Comparison of ENCODE assay signal across 26 mouse cellular contexts in the genomic region with DNA sequence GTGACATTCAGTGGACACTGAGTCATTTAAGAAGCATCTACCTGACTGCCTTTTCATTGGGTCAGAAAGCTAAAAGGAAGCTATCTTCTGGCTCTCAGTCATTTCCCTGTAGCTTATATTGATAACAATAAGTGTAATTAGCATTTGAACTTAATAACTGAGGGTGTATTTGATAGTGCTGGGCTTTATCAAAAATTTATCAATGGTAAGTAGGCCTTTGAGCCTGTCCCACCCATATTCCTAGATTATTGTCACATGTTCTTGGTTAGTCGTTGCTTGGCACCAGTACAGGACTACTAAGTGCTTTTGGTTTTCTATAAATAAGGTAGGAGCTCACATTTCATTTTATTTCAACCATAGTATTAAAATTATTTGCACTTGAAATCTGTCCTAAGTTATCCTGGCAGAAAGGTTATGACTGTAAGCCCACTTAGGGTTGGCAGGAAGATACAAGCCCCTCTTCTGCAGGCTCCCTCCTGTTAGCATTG. TPM values are rescaled to one million over a fixed set of nuclear protein-coding genes. Genes with fewer than 3 reads are reported as not detected.
A peak's percentile ranks its signal among the peaks of the same experiment; 100 is the strongest.
DNase-seq lines count a peak whose midpoint lies in the region; ATAC-seq and TF ChIP-seq lines count a peak whose summit lies in the region.
"Had no signal": no experiment of that assay in that cellular context is flagged by ENCODE, and none has a peak within 500 bp of the region (broad histone marks: within the 10 kb centered on the region; RNA-seq: fewer than 3 reads in every experiment).

No protein-coding gene starts in this region.

- no peak overlapping the region for H3K4me2 ChIP-seq in intestine, embryonic 15.5 days (replicated peaks)
- H3K4me2 ChIP-seq in myocyte (ENCODE audit: low read depth): no peak overlapping the region
- H3K4me2 ChIP-seq: heart, embryonic 13.5 days; hindbrain, embryonic 13.5 days had no signal

- no peaks in the 10 kb centered on the region for H3K79me2 ChIP-seq in myocyte (ENCODE audit: control insufficient read depth, insufficient read depth)

- H3K4me3 ChIP-seq in intestine, embryonic 15.5 days (replicated peaks): no peak overlapping the region
- no peak overlapping the region for H3K4me3 ChIP-seq in myocyte
- H3K4me3 ChIP-seq: forebrain, embryonic 10.5 days; heart, embryonic 10.5 days; heart, embryonic 13.5 days; hindbrain, embryonic 13.5 days had no signal

- no peaks in the 10 kb centered on the region for H3K27me3 ChIP-seq in intestine, embryonic 15.5 days (replicated peaks)
- no peaks in the 10 kb centered on the region for H3K27me3 ChIP-seq in myocyte (ENCODE audit: control insufficient read depth, insufficient read depth, insufficient read length)
- H3K27me3 ChIP-seq: CH12.LX; heart, embryonic 13.5 days; hindbrain, embryonic 13.5 days had no signal

- H3K9me3 ChIP-seq in intestine, embryonic 15.5 days: no peaks in the 10 kb centered on the region
- H3K9me3 ChIP-seq: forebrain, embryonic 10.5 days; G1E; heart, embryonic 10.5 days; heart, embryonic 13.5 days; hindbrain, embryonic 13.5 days had no signal

- TF ChIP-seq POLR2A in myocyte (IDR thresholded peaks at IDR 0.05; ENCODE audit: insufficient read length, low read depth): no peak

- no peak overlapping the region for H3K9ac ChIP-seq in intestine, embryonic 15.5 days
- H3K9ac ChIP-seq: forebrain, postnatal 0 days; heart, embryonic 13.5 days; hindbrain, embryonic 13.5 days had no signal

- 74% methylated on average over 1 of the region's 1 CpGs for WGBS in intestine, embryonic 15.5 days

- 0 out of 2 replicates have a peak, but pooled peaks cover 3% of the 10 kb centered on the region for H3K4me1 ChIP-seq in intestine, embryonic 15.5 days (replicated peaks)
- H3K4me1 ChIP-seq: forebrain, embryonic 10.5 days; heart, embryonic 10.5 days; heart, embryonic 13.5 days; hindbrain, embryonic 13.5 days had no signal

- peak; percentile 18 for DNase-seq in gastrocnemius, adult 18-20 months (ENCODE audit: low spot score)
- DNase-seq in gastrocnemius, postnatal 4 days (ENCODE audit: low spot score in 2 of 2): no peak
- DNase-seq in 3T3-L1 (ENCODE audit: low read depth, low spot score): peak; percentile 65
- no peak for DNase-seq in layer of hippocampus, postnatal 25 days (ENCODE audit: extremely low spot score in 1 of 2, low spot score in 1 of 2)
- DNase-seq in right cerebral cortex, postnatal 10 days (ENCODE audit: low spot score in 2 of 2): no peak
- DNase-seq in layer of hippocampus, adult 11-12 months (ENCODE audit: low spot score): no peak
- DNase-seq: adrenal gland, postnatal 10 days; adrenal gland, postnatal 36 days; B cell, adult 2 months; cerebellum, adult 18-20 months; cerebellum, adult 9-10 months; cerebellum, postnatal 14 days; forebrain, postnatal 0 days; gastrocnemius, postnatal 10 days; heart, adult 18-20 months; kidney, adult 11 months had no signal

- H3K36me3 ChIP-seq in intestine, embryonic 15.5 days: peaks cover 16% of the 10 kb centered on the region
- H3K36me3 ChIP-seq in myocyte (ENCODE audit: control insufficient read depth, insufficient read depth): peaks cover 15% of the 10 kb centered on the region

- no peak overlapping the region for H3ac ChIP-seq in myocyte (ENCODE audit: control insufficient read depth, insufficient read length)

- H3K27ac ChIP-seq in intestine, embryonic 15.5 days: no peak overlapping the region
- H3K27ac ChIP-seq: forebrain, embryonic 10.5 days; heart, embryonic 10.5 days; heart, embryonic 13.5 days; hindbrain, embryonic 13.5 days had no signal

- peak; percentile 65 for ATAC-seq in intestine, embryonic 15.5 days
- ATAC-seq: forebrain, embryonic 14.5 days; forebrain, postnatal 0 days; hindbrain, embryonic 16.5 days had no signal

TF ChIP-seq in myocyte, 11 proteins besides CTCF, POLR2A, EP300 and RAD21:
- TF ChIP-seq TCF12 (IDR thresholded peaks at IDR 0.05; ENCODE audit: insufficient read depth, poor library complexity, severe bottlenecking) (no peak), USF1 (IDR thresholded peaks at IDR 0.05; ENCODE audit: low read depth) (peak; percentile 3), E2F4 (IDR thresholded peaks at IDR 0.05; ENCODE audit: insufficient read depth) (no peak)

RNA-seq across cellular contexts. Expression of a gene that starts 14.6 kb away (rescaled TPM):
- total RNA-seq in gastrocnemius, adult 18-20 months (2021): 100 to 1,000 TPM; 668 to 737 TPM
- total RNA-seq in gastrocnemius, postnatal 4 days (2021): 100 to 1,000 TPM; 340 to 351 TPM
- polyA plus RNA-seq in intestine, embryonic 15.5 days (2015; fragmentation: Nextera tagmentation; extraction: Ambion mirVana): 134 and 144 TPM in 2 replicates
- polyA plus RNA-seq in myocyte (2012; fragmentation: generic; extraction: Trizol): 127 TPM
- 100 to 1,000 TPM; 229 to 239 TPM for total RNA-seq in layer of hippocampus, postnatal 25 days (2021)

RNA-seq across cellular contexts. Expression of a gene that starts 31.3 kb away (rescaled TPM):
- 10 to 100 TPM; 65.8 to 66.8 TPM for total RNA-seq in gastrocnemius, adult 18-20 months (2021)
- total RNA-seq in gastrocnemius, postnatal 4 days (2021): 10 to 100 TPM; 70.1 to 72.9 TPM
- 129 and 137 TPM in 2 replicates for polyA plus RNA-seq in intestine, embryonic 15.5 days (2015; fragmentation: Nextera tagmentation; extraction: Ambion mirVana)
- polyA plus RNA-seq in myocyte (2012; fragmentation: generic; extraction: Trizol): 66.9 TPM
- 100 to 1,000 TPM; 102 TPM for total RNA-seq in layer of hippocampus, postnatal 25 days (2021)

RNA-seq across cellular contexts. Expression of a gene that starts 38.4 kb away (rescaled TPM):
- 10 to 100 TPM; 23.9 to 25.7 TPM for total RNA-seq in gastrocnemius, adult 18-20 months (2021)
- 10 to 100 TPM; 35.1 to 40.9 TPM for total RNA-seq in gastrocnemius, postnatal 4 days (2021)
- 100 and 106 TPM in 2 replicates for polyA plus RNA-seq in intestine, embryonic 15.5 days (2015; fragmentation: Nextera tagmentation; extraction: Ambion mirVana)
- polyA plus RNA-seq in myocyte (2012; fragmentation: generic; extraction: Trizol): 55.7 TPM
- total RNA-seq in layer of hippocampus, postnatal 25 days (2021): 10 to 100 TPM; 41.4 to 43.1 TPM

Comparison
In these comparisons a context has a peak if more than half of its experiments do, and no peak if none do; other contexts are left out.
1. DNase-seq: peak in gastrocnemius, adult 18-20 months (single experiment) and 3T3-L1 (single experiment); none in gastrocnemius, postnatal 4 days (0 of 2), layer of hippocampus, postnatal 25 days (0 of 2), right cerebral cortex, postnatal 10 days (0 of 2) and layer of hippocampus, adult 11-12 months (single experiment).